Mouse (Mus musculus): Measurements from ENCODE around the gene Phc3.

Phc3 gene

DNA sequence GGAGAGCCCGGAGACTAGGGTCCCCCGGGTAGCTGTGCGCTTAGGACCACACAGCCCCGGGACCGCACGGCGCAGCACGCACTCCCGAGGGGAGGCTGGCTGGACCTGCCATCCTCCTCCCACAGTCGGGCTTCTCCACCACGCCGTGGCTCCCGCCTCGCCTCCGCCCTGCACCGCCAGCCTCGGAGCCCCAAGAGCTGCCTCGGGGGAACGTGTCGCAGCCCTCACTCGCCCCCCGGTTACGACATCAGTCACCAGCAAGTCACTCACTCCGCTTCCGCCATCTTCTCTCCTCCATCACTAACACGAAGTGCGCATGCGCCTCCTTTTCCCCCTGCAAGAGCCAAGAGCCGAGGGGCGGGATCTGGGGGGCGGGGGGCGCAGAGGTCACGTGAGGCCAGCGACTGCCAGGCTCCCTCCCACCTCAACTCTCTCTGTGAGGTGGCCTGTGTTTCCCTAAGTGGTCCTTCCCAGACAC lies at the start of gene Phc3:
Gene Phc3, minus strand, starts transcription at position 312 of the 478 bp plus-strand sequence.
- peak; percentile 92 to 95 for DNase-seq

DNA sequence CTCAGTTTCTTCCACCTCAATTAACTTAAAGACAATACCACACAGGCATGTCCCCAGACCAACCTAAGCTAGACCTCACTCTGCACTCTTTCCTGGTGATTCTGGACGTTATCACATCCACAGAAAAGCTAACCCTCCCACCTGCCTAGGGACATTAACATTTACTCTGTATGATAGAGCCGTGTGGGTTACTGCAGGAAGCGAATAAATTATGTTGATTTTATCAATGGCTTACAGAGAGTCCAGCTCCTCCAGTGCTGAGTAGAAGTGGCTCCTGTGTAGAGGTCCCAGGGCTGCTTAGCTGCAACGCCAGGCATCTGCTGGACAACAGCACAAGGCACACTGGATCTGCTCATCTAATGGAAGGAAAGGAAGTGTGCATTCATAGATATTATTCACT lies 48.4 kb upstream of the Phc3 start:
- DNase-seq, result no peak

GRCm38 (mm10) chr3:31016594-31017196 lies 47.5 kb upstream of the Phc3 start:
- no peak for DNase-seq

DNA sequence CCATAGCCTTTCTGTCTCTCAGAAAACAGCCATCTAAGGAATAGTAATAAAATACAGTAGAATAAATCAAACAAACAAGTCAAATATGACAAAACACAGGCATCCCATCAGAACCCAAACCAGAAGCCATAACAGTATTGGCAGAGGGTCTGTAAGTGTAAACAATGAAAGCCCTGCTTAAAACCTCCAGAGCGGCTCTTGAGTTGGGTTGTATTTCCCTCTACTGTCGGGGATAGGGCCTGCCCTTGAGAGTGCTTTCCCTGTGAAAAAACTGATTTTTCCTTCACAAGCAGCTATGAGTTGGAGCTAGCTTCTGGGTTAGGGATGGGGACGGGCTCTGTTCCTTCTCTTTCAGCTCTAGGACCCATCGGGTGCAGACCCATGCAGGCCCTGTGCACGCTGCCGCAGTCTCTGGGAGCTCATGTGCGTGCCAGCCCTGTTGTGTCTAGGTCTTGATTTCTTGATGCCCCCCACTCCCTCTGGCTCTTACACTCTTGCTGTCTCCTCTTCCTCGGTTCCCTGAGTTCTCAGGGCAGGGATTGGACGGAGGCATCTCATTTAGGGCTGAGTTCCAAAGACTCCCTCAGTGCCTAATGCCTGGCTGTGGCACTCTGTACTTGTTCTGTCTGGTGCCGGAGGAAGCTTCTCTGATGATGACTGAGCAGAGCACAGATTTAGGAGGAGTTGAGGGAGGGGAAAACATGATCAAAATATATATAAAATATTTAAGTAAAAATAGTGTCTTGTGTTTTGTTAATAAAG lies 46.6 kb upstream of the Phc3 start:
- DNase-seq, result no peak

DNA sequence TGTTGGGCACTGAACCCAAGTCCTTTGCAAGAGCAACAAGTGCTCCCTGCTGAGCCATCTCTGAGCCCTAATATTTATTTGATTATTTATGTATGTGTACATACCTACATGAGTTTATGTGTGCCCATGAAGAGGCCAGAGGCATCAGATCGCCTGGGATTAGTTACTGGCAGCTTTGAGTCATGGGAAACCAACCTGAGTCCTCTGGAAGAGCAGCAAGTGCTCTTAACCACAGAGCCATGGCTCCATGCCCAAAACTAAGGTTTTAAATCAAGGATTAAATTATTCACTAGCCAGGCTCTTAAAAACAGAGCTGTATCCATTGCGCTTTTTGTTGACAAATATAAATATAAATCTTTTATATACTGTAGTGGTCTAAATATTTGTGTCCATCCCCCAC lies 45.2 kb upstream of the Phc3 start:
- DNase-seq, result no peak

- DNase-seq, result no peak
Observed at GRCm38 (mm10) chr3:31004320-31005209, 35.4 kb upstream of the Phc3 start.

- no peak for DNase-seq
Observed at GRCm38 (mm10) chr3:31001048-31001676, 31.9 kb upstream of the Phc3 start.

GRCm38 (mm10) chr3:31000018-31000407 lies 30.8 kb upstream of the Phc3 start:
- DNase-seq, result peak in 1 of 2 experiments; percentile 35

DNA sequence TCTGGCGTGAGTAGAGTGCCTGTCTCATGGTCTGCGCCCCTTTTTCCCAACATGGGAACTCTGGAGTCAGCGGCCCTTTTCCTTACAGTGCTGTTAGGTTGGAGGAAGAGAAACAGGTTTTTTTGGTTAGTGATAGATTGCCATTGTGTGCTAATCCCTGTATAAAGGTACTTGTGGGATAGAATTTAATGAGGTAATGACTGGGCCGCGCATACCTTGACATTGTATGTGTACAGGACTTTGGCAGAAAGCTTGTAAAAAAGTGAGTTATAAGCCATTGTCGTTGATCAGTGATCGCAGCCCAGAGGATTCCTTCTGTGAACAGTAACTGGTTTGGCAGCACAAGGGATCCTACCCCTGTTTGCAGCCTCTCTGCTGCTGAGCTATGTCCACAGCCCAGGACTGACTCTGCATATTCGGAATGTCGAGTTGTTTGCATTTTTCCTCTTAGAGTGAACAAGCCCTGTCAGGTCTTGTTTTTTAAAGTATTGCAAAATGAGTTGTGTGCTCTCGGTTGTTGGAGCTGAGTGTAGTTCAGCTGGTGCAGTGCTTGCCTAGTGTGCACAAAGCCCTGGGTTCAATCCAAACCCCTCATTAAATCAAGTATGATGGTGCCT lies 30.3 kb upstream of the Phc3 start:
- DNase-seq, result peak; percentile 71 to 82

- DNase-seq, result no peak
Observed at GRCm38 (mm10) chr3:30996688-30997014, 27.4 kb upstream of the Phc3 start.

DNA sequence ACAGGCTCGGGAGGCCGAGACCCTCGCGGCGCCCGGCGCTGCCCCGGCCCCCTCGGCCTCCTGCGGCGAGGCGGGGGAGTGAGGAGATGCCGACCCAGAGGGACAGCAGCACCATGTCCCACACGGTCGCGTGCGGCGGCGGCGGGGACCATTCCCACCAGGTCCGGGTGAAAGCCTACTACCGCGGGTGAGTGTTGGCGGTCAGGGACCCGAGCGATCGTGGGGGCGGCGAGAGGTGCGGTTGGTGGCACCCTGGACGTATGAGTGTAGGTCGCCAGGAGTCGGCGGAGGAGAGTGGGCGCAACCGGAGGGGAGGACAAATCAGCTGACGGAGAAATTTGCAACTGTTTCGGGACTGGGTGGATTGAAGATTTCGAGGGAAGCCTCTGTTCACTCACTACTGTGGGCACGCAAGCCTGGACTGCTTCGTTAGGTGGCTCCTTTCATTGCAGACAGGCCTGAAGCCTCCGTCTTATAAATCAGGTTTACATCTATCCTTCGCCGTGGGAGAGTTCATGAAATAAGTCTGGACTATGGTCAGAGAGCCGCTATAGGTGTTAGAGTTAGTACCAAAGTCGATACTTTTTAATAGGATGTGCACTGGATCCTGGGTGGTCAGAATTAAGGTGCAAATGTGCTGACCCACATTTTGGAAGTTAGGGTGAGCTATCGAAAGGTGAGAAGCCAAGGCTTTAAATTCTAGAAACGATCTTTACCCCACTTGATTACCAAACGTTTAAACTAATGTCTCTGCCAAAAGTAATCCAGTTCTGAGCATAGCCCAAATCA lies 26.9 kb upstream of the Phc3 start:
- peak in 1 of 2 experiments; percentile 49 for DNase-seq

GRCm38 (mm10) chr3:30995283-30995898 lies 26.2 kb upstream of the Phc3 start, which contains the start of gene Prkci:
TSS of gene Prkci (plus strand) at chr3:30995747.
- DNase-seq, result peak; percentile 94

DNA sequence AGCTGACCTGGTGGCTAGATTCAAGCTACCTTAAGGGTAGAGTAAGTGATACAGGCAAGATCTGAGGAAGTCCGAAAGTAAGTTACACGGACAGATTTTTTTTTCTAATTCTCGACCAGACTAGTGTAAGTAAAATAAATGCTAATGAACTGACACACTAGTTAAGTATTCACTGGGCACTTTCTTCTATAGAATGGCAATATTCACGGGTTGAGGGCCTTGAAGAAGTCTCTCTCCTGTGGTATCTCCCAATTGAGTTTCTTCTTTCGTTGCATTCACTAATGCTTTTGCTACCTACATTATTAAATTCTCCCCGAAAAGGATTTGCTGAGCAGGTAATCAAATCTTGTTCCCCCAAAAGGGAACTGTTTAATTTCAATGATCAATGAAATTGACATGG lies 25.6 kb upstream of the Phc3 start:
- DNase-seq, result no peak

- peak in 1 of 2 experiments; percentile 40 for DNase-seq
Observed at GRCm38 (mm10) chr3:30993066-30993573, 23.9 kb upstream of the Phc3 start.

DNA sequence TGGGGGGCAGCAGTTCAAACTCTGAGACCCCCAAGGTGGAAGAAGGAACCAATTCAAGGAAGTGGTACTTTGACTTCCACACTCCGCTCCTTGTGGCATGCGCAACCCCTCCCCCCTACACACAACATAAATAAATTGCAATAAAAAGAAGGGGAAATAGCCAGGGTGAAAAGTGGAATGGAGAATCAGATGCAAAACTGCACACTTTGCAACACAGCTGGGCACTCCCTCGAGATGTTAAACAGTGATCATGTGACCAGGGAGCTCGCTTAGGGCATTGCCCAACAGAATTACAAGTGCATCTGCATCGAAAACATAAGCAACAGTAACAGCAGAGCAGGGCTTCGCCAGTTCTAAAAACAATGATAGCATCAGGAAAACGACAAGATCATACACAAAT lies 22.9 kb upstream of the Phc3 start:
- no peak for DNase-seq

- DNase-seq, result peak; percentile 33 to 34
Observed at GRCm38 (mm10) chr3:30987396-30988318, 18.4 kb upstream of the Phc3 start.

DNA sequence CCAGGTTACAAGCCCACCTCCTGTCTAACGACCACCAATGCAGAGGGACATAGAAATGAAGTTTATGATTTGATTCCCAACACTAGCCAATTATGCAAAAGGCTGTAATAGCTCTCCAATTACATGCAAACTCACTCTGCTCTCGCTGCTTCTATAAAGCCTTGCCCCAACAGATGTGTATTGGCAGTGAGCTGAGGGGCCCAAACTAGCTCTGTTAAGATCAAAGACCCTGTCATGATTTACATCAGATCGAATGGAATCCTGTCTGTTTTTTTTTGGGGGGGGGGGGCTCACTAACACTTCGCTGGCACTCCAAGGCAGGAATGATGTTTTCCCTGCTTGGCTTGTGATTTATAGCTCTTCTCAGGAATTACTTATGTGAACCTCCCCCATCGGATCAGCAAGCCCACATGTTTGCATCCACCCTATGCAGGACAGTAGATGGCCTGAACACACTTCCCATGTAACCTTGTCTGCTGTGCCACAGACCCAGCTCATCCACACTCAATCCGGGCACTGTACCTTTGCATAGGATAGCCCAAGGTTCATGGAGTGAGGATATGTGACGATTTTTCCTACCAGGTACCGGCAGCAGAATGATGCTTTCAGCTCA lies 13.8 kb upstream of the Phc3 start:
- no peak for DNase-seq

DNA sequence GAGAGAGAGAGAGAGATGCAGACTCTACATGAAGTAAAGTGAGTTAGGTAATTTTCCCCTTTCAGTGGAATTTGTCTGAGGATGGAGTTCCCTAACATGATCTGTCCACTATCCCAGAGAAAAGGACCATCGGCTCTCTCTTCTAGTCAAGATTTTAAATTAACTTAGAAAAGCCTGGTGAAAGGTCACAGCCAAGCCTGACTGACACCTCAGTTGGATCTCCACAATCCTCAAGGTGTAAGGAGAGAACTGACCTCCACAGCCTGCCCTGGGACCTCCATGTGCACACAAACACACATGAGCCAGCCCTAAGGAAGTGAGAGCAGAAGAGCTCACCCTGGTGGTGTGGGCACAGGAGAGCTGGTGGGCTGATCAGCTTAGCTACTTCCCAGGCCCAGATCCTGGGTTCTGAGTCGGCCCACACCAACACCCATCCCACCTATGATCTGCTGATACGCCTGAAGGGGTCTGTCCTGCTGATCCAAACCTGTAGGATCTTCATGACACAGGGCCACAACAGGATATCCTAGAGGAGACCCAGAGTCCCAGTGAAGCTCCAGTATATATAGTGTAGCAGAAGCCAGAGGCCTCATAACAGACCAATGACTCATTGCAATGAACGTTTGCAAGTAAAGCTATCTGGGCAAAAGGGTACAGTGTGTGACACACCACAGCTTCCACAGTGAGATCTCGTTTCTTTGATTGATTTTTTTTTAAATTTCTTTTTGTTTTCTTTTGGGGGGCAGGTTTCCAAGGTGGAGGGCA lies 12.6 kb upstream of the Phc3 start:
- no peak for DNase-seq

Data from lung, adult 18-20 months (tissue).